Mouse (Mus musculus) limb, embryonic 11.5 days (tissue): ENCODE measurements around the gene Dync1i2. TPM values are rescaled to one million over a fixed set of nuclear protein-coding genes. Genes with fewer than 3 reads are reported as not detected.

Source experiments
- ATAC-seq: fragments of 200-750 bp; cut with Nextera tagmentation; 2 replicates; pipeline ENCODE4 v1.8.0; 2017; ENCODE audit warnings: low read depth; ENCODE audit not compliant: insufficient number of reproducible peaks, low FRiP score, low TSS enrichment
- DNase-seq: peaks from one replicate; pipeline ENCODE4 v3.0.0-alpha.2; 2015; ENCODE audit warnings: low spot score
- H3K27ac ChIP-seq: fragments of 300-500 bp; sonication (generic); replicated peaks from 2 replicates; pipeline ENCODE4 v1.5.1; 2014; ENCODE audit warnings: low read depth, mild to moderate bottlenecking, low read length
- H3K27me3 ChIP-seq: fragments of 300-500 bp; sonication (generic); 2 replicates; pipeline ENCODE4 v1.6.1; 2014; ENCODE audit warnings: mild to moderate bottlenecking, low read length, mixed read lengths; ENCODE audit not compliant: control insufficient read depth, insufficient read depth
- H3K36me3 ChIP-seq: fragments of 300-500 bp; sonication (generic); 2 replicates; pipeline ENCODE4 v1.6.1; 2014; ENCODE audit warnings: mild to moderate bottlenecking, low read length, moderate library complexity, mixed read lengths; ENCODE audit not compliant: control insufficient read depth, insufficient read depth
- H3K4me1 ChIP-seq: fragments of 300-500 bp; sonication (generic); 2 replicates; pipeline ENCODE4 v1.6.1; 2014; ENCODE audit warnings: low read length, mixed read lengths; ENCODE audit not compliant: control insufficient read depth, insufficient read depth
- H3K4me2 ChIP-seq: fragments of 300-500 bp; sonication (generic); 2 replicates; pipeline ENCODE4 v1.6.1; 2014; ENCODE audit warnings: low read depth, mild to moderate bottlenecking, moderate library complexity; ENCODE audit not compliant: severe bottlenecking
- H3K4me3 ChIP-seq: fragments of 300-500 bp; sonication (generic); 2 replicates; pipeline ENCODE4 v1.5.1; 2014; ENCODE audit warnings: low read depth, low read length
- H3K9ac ChIP-seq: fragments of 300-500 bp; sonication (generic); 2 replicates; pipeline ENCODE4 v1.6.1; 2014; ENCODE audit warnings: mild to moderate bottlenecking, low read length
- H3K9me3 ChIP-seq: fragments of 300-500 bp; sonication (generic); 2 replicates; pipeline ENCODE4 v1.6.1; 2016; ENCODE audit warnings: low read length; ENCODE audit not compliant: control insufficient read depth
- WGBS: fragments of 180-500 bp; shearing (Covaris S2); extraction: QIAGEN DNeasy Blood & Tissue Kit; methylation state at CpG from one replicate; pipeline ENCODE4 v1.1.7; 2014; 5-methylcytosine and 5-hydroxymethylcytosine counted together
- polyA plus RNA-seq: library from polyadenylated mRNA; unstranded; fragments of >200 nt; fragmentation: Nextera tagmentation; extraction: Ambion mirVana; gene quantifications from 2 replicates; pipeline ENCODE4 v1.2.1, GENCODE M21; 2014

The Dync1i2 gene
- polyA plus RNA-seq, 1 experiment from 2014 or later: 128 TPM

GRCm38 (mm10) chr2:71306357-71306756, 94.9 kb downstream of the Dync1i2 start:
- no peak overlapping the region for H3K4me2 ChIP-seq
- peaks cover 2% of the 10 kb centered on the region; the same call in 1 of the 2 replicates for H3K4me1 ChIP-seq
- no peak for ATAC-seq
- no peak overlapping the region for H3K9ac ChIP-seq
- DNase-seq: no peak
- H3K4me3 ChIP-seq: no peak overlapping the region
- H3K36me3 ChIP-seq: no peaks in the 10 kb centered on the region
- no peaks in the 10 kb centered on the region for H3K9me3 ChIP-seq
- H3K27ac ChIP-seq: no peak overlapping the region
- no peaks in the 10 kb centered on the region for H3K27me3 ChIP-seq

GRCm38 (mm10) chr2:71309726-71310125, 98.2 kb downstream of the Dync1i2 start:
- DNase-seq: no peak
- Histone ChIP-seq H3K9ac (no peak overlapping the region), H3K4me3 (no peak overlapping the region), H3K9me3 (no peaks in the 10 kb centered on the region), H3K36me3 (no peaks in the 10 kb centered on the region), H3K4me2 (no peak overlapping the region), H3K27ac (no peak overlapping the region), H3K4me1 (peaks cover under 1% of the 10 kb centered on the region; the same call in 1 of the 2 replicates), H3K27me3 (no peaks in the 10 kb centered on the region)
- 61% methylated on average over 2 of the region's 2 CpGs for WGBS
- ATAC-seq: no peak

GRCm38 (mm10) chr2:71312067-71312466, 100.6 kb downstream of the Dync1i2 start:
- Histone ChIP-seq H3K4me3 (no peak overlapping the region), H3K9ac (no peak overlapping the region), H3K27me3 (no peaks in the 10 kb centered on the region), H3K9me3 (no peaks in the 10 kb centered on the region), H3K4me1 (0 out of 2 replicates have a peak, but pooled peaks cover 2% of the 10 kb centered on the region), H3K36me3 (no peaks in the 10 kb centered on the region), H3K4me2 (no peak overlapping the region), H3K27ac (no peak overlapping the region)
- no peak for DNase-seq
- no peak for ATAC-seq
- WGBS: 72% methylated on average over 10 of the region's 10 CpGs

Other genes with a start within 250 kb of the Dync1i2 start
- gene Dcaf17, start 156.4 kb upstream of the Dync1i2 start, polyA plus RNA-seq: 30.3 and 30.5 TPM in 2 replicates
- gene Mettl8, start 156.1 kb upstream of the Dync1i2 start, polyA plus RNA-seq: 20.3 and 20.4 TPM in 2 replicates
- gene Cybrd1, start 93.8 kb upstream of the Dync1i2 start, polyA plus RNA-seq: 0.60 and 0.67 TPM in 2 replicates
- 28.0 and 32.2 TPM in 2 replicates for gene Slc25a12, start 156.0 kb downstream of the Dync1i2 start, polyA plus RNA-seq
- gene Hat1, start 177.3 kb downstream of the Dync1i2 start, polyA plus RNA-seq: 168 and 180 TPM in 2 replicates
- 32.6 and 34.3 TPM in 2 replicates for gene Metap1d, start 241.6 kb downstream of the Dync1i2 start, polyA plus RNA-seq